Mouse (Mus musculus): Measurements from ENCODE around the gene Fam71d.

The Fam71d gene

DNA sequence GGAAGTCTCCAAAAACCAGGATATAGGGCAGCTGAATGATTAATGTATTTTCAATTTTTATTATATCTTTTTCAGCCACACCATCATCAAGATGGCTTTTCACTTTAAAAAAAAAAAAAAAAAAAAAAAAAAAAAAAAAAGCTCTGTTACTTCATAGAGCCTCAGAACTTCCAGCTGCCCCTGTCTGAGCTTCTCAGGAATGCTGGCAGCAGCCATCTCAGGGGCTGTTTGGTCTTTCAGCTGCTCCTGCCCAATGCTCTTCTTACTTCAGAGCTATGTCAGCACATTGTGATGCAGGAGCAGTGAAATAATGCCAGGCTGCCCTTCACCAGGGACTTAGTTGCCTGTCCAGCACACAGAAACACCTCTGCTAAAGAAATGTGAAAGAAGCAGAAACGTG, at the start of gene Fam71d:
Gene Fam71d, plus strand, starts transcription at position 211 of the 400 bp plus-strand sequence.
- no peak for DNase-seq

GRCm38 (mm10) chr12:78643691-78644090, 47.6 kb upstream of the Fam71d start:
- no peak for DNase-seq

GRCm38 (mm10) chr12:78645282-78645681, 46.1 kb upstream of the Fam71d start:
- no peak for DNase-seq

DNA sequence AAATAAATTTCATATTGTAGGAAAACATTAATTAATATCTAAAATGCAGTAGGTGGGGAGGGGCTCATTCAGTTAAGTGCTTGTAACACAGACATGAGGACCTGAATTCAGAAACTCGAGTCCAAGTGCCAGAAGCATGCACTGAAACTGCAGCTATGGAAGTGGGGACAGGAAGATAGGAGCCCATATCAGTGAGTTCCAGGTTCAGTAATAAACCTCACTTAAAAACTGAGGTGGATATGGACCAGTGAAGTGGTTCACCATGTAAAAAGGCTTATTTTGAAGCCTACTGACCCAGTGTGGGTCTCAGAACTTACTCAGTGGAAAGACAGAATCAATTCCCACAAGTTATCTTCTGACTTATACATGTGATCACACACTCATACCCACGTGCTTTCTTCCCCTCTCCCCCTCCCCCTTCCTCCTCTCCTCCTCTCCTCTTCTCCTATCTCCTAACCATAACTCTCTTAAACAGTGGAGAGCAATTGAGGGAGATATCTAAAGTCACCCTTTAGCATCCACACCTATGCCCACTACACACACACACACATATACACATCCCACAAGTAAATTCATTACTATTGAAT, 31.5 kb upstream of the Fam71d start:
- no peak for DNase-seq

GRCm38 (mm10) chr12:78678101-78678806, 13.1 kb upstream of the Fam71d start:
- no peak for DNase-seq

GRCm38 (mm10) chr12:78678807-78679189, 12.5 kb upstream of the Fam71d start:
- DNase-seq, result no peak

DNA sequence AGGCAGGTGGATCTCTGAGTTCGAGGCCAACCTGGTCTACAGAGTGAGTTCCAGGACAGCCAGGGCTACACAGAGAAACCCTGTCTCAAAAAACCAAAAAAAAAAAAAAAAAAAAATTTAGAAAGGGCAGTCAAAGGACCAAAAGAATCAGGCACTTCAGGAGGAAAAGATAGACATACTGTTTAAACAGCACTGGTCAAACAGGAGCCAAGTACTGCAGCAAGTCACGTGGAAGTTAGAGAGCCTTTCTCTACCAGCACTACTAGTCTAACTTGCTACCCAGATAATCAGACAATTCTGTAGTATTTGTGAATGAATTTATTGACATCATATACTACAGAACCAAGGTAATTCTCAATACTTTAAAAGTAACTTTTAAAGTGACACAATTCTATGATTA, 10.3 kb upstream of the Fam71d start:
- DNase-seq, result no peak

DNA sequence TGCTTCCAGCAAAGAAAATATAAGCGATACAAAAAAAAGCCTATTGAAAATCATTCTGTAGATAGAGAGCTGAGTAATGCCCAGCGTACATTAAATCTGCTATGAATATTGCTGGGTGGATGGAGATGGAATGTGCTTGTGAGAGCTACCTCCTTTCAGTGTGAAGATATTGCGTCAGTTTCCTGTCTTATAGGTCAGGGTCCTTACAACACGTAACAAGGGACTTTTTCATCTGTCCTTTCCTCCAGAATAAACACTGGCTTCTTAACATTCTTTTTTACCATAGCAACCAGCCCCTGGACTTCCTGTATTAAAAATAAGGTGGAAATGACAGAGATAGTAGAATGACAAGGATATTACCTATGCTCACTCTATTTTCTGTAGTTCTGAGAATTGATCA, 9.1 kb upstream of the Fam71d start:
- DNase-seq, result no peak

GRCm38 (mm10) chr12:78685669-78686215, 5.6 kb upstream of the Fam71d start:
- DNase-seq, result no peak

DNA sequence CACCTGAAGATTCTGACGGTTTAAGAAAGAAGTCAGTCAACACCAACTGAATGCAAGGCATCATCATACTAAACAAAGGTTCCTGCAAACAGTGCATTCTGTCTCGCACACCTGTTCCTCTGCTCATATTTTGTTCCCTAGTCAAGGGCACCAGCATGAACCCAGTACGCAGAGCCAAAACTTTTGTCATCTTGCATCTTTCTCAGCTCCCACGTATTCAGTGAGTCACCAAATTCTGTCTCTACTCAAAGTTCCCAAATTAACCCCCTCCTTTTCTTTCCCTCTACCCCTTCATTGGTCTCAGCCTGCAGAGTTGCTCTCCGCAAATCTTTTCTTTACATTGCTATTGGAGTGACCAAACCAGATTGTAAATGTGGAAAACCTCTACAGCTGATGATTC, 2.5 kb upstream of the Fam71d start:
- no peak for DNase-seq

DNA sequence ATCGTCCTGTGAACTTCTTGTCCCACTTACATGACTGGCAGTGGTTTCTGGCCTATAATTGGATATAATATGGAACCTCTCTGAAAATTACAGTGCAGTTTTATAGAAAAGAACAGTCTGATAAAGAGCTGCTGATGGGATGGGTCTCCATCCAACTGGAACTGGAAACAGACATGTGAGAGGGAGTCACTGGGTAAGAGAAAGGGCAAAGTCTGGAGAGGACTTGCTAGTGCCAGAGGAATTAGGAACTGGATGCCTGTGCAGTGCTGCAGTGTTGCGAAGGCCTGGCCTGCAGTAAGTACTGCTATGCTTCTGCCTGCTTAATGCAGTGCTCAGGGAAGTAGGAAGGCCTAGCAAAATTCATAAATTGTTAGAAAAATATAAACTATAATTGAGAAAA, 1.9 kb downstream of the Fam71d start:
- no peak for DNase-seq

DNA sequence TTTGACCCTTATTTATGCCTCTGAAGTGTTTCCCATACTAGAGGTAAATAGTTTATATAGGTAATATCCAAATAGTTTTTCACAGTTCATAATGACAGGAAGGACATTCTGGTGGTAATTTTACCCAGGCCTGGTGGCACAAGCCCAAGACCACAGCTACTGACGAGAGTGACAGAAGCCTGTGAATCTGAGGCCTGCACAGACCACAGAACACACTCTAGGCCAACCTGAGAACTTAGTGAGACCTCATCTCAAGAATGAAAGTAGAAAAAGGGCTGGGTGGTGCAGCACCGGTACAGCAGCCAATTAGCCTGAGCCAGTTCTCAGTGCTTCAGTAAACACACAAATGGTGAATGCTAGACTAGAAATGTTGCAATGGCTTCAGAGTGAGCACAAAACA, 26.4 kb downstream of the Fam71d start:
- DNase-seq, result no peak

- no peak for DNase-seq
Measured at GRCm38 (mm10) chr12:78727723-78728122, 36.4 kb downstream of the Fam71d start.

GRCm38 (mm10) chr12:78739633-78740032, 48.3 kb downstream of the Fam71d start:
- DNase-seq, result no peak

- DNase-seq, result no peak
Measured at GRCm38 (mm10) chr12:78740289-78740688, 49.0 kb downstream of the Fam71d start.

- no peak for DNase-seq
Measured at GRCm38 (mm10) chr12:78746226-78746625, 54.9 kb downstream of the Fam71d start.

- DNase-seq, result no peak
Measured at GRCm38 (mm10) chr12:78747406-78747805, 56.1 kb downstream of the Fam71d start.

GRCm38 (mm10) chr12:78748113-78748512, 56.8 kb downstream of the Fam71d start:
- DNase-seq, result no peak

GRCm38 (mm10) chr12:78748557-78749377, 57.4 kb downstream of the Fam71d start, which contains the start of gene Mpp5:
Gene Mpp5, plus strand, starts transcription at chr12:78748907.
- DNase-seq, result peak; percentile 99

DNA sequence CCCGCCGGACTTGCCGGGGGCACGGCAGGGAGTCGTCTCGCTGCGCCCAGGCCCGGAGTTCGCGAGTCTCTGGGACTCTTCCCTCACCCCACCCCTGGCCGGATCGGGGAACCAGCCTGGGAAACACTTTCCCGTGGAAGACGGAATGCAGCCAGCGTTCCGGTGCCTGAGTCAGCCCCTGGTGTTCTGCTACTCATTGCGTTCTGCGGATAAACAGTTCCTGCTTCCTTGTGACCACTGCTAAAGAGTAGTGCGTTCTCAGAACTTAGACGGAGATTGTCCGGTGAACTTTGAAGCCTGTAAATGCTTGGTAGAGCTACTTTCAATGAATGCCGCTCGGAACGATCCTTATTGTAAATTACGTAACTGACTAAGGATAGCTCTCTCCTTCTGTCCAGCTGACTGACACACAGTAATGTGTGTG, 58.1 kb downstream of the Fam71d start:
- DNase-seq, result peak; percentile 69

DNA sequence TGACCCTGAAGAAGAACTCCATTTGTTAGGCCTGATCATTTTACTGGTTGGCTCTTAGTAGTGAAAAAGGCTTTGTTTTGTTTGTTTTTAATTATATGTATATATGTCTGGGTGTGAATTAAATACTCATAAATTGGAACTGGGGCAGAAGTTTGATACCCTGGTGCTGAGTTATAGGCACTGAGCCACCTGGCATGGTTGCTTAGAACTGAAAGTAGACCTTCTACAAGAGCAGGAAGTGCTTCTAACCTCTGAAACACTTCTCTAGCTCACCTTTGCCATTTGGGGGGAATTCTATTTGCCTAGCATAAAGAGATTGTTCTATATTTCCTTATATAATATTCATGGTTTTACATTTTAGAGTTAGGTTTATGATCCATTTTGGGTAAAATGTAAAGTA, 70.6 kb downstream of the Fam71d start:
- no peak for DNase-seq

- DNase-seq, result no peak
Measured at GRCm38 (mm10) chr12:78769031-78769713, 77.8 kb downstream of the Fam71d start.

- DNase-seq, result no peak
Measured at GRCm38 (mm10) chr12:78773211-78773610, 81.9 kb downstream of the Fam71d start.

Data from right cerebral cortex, postnatal 25 days (tissue).